Mouse (Mus musculus) hindbrain, embryonic 16.5 days (tissue): Measurements from ENCODE around the gene Eci3. TPM values are rescaled to one million over a fixed set of nuclear protein-coding genes. Genes with fewer than 3 reads are reported as not detected.

Experiments used
- polyA plus RNA-seq: library from polyadenylated mRNA; unstranded; fragments of >200 nt; fragmentation: Nextera tagmentation; extraction: Ambion mirVana; gene quantifications from 2 replicates; pipeline ENCODE4 v1.2.1, GENCODE M21; 2015

Gene Eci3
- polyA plus RNA-seq, 1 experiment from 2014 or later: 1.6 TPM

Other genes with a start within 250 kb of the Eci3 start
- not detected in 2 replicates for gene Fam50b, start 229.0 kb downstream of the Eci3 start, polyA plus RNA-seq
- gene Prpf4b, start 88.5 kb downstream of the Eci3 start, polyA plus RNA-seq: 51.4 and 54.6 TPM in 2 replicates
- 1.1 and 1.5 TPM in 2 replicates for gene Fam217a, start 39.5 kb downstream of the Eci3 start, polyA plus RNA-seq
- gene 4933417A18Rik, start 39.4 kb downstream of the Eci3 start, polyA plus RNA-seq: not detected in 2 replicates
- 111 and 121 TPM in 2 replicates for gene Eci2, start 63.3 kb upstream of the Eci3 start, polyA plus RNA-seq